Mouse (Mus musculus): Measurements from ENCODE around the gene Trpm3.
"Not testable (repeated sequence)": the region's sequence is repeated elsewhere in the genome, so short reads cannot be mapped to it uniquely, and the experiment has no call there.

The Trpm3 gene

DNA sequence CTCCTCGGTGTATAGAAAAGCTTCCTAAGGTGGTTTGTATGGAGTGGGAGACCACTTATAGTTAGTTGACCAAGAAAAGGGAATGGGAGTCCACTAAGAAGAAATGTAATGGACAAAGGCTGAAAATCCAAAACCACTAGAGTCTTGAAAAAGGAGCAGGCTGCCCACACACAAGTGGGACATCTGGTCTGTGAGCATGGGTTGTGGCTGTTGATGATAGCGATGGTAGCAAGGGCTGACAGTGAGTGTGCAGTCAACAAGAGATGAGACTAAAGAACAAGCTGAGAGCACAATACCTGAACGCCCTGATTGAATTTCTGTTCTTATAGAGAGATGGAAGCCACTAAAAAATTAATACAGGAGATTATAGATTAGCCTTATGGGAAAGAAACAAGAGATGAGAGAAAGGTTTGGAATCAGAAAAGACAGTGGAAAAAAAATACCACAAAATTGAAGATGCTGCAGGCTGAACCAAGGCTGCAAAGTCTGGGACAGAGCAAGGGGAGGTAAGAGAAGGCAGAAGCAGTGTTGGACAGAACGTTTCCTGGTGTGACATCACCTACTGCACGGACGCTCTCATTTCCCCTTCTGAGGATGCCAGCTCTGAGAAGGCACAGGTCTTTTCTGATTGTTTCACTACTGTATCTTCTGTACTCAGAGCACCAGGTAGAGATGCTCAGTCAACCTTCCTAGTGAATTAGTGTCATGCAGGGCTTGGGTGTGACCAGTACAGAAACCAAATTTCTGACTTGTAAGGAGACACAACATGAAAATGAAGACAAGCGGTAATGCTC, 710.1 kb downstream of the Trpm3 start:
- no peak for DNase-seq (ENCODE audit: low spot score)

DNA sequence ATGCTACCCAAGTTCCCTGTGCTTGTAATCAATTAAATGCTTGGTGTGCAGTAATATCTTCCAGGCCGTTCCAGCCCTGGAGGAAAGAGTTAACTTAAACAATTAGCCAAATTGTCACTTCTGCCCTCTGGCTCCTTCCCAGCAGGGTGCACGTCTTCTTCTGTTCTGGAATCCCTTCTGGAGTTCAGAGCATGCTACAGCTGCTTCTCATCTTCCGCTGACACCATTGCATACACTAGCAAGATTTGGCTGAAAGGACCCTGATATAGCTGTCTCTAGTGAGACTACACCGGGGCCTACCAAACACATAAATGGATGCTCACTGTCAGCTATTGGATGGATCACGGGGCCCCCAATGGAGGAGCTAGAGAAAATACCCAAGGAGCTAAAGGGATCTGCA, 712.6 kb downstream of the Trpm3 start:
- not testable (repeated sequence) for DNase-seq (ENCODE audit: low spot score)

DNA sequence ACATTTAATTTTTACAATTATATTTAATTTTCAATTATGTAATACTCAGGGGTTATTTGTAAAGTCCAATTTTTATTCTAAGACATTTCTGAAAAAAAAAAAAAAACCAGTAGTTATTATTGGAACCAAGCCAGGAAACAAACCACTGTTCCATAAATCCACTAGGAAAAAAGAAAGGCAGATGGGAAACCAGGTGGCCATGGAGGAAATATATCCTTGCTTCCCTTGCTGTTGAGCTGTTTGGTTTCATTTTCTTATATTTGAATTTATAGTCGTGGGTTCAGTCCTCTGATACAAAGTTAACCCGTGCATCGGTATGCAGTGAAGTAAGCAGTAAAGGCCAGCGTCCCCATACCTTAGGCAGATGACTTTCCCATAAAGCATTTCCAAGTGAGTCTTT, 720.8 kb downstream of the Trpm3 start:
- DNase-seq (ENCODE audit: low spot score), result no peak

DNA sequence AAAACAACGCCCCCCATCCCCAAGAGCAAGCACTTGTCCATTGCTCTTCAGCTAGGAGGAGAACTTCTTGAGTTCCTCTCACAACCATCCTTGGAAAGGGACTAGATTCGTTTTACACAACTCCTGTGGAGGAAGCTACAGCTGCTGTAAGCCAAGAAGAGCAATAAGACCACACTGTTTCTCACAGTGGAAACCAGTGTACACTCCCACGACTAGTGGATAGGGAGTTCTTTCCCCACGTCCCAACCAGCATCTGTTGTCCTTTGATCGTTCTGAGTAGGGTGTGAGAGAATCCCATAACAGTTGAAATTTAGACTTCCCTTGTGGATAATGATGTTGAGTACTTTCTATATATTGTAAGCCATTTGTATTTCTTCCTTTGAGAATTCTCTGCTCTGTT, 728.6 kb downstream of the Trpm3 start:
- no peak for DNase-seq (ENCODE audit: low spot score)

DNA sequence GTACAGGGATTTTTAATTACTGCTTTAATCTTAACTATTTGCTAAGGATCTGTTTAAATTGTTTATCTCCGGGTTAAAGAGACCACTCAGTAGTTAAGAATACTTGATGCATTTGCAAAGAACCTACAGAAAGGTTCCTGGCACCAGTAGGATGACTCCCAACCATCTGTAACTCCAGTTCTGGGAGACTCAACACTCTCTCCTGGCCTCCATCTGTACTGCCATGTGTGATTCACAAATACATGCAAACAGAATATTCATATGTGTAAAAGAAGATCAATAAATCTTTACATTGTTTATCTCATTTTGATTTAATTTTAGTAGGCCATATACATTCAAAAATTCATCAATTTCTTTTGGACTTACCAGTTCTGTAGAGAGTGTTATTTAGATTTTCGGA, 731.0 kb downstream of the Trpm3 start:
- no peak for DNase-seq (ENCODE audit: low spot score)

DNA sequence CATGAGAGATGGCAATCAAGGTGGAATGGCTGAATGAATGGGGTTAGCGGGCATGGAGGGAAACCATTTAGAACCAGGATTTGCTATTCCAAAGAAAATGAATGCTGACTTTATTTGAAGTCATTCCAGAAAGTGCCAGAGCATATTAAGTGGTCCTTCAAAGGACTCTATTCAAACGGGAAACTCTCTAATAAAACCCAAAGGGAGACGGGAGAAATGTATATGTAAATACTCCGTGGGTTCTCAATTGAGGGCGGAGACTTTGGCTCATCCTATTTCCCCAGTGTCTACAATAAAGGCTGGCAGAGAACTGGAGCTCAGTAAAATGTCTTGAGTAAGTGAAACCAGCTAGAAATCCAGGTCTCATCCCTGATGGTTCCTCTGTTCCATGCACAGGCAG, 733.6 kb downstream of the Trpm3 start:
- no peak for DNase-seq (ENCODE audit: low spot score)

DNA sequence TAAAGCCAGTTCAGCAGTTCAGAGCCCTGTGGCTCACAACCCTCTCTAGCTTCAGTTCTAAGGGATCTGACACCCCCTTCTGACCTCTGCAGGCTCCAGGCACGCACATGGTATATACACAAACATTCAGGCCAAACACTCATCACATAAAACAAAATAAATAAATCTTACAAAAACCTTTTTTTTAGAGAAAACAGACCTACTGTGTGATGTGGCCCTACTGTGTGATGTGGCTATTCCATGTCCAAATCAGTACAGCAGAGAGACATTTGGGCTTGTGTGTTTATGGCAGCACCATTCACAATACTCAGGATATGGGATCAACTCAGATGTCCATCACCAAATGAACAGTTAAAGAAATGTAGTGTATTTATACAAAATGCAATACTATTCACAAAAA, 741.4 kb downstream of the Trpm3 start:
- no peak for DNase-seq (ENCODE audit: low spot score)

DNA sequence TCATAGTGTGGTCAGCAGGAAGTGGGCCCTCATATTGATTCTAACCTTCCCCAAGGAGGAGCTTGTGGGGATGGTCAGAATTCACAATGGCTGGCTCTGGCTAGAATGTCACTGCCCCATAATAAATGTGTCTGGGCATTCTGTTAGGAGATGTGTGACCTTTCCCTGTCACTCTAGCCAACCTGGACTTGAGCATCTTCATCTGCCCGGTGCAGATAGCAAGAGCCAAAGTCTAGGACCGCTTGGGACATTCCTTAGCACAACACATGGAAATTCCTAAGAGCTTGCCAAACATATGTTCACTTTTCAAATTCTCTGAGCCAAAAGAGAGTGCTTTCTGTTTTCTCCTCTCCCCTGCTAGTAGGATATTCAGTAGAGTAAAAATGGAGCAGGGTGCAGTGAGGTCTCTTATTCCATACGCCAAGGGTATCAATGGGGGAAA, 743.8 kb downstream of the Trpm3 start:
- no peak for DNase-seq (ENCODE audit: low spot score)

DNA sequence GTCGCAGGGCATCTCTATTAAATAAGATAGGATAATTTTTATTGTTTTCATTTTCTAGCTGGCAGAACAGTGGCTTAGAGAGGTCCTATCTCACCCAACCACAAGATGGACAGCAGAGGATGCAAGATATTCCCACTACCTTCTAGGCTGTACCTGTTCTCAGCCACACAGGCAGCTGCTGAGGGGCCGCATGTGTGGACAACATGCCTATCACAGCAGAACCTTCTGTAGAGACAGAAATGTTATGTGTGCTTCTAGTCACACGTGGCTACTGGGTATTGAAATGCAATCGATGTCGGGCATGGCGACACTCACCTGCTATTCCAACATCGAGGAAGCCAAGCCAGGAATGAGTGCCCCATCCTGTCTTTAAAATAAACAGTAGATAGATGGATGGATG, 744.3 kb downstream of the Trpm3 start:
- DNase-seq (ENCODE audit: low spot score), result no peak

DNA sequence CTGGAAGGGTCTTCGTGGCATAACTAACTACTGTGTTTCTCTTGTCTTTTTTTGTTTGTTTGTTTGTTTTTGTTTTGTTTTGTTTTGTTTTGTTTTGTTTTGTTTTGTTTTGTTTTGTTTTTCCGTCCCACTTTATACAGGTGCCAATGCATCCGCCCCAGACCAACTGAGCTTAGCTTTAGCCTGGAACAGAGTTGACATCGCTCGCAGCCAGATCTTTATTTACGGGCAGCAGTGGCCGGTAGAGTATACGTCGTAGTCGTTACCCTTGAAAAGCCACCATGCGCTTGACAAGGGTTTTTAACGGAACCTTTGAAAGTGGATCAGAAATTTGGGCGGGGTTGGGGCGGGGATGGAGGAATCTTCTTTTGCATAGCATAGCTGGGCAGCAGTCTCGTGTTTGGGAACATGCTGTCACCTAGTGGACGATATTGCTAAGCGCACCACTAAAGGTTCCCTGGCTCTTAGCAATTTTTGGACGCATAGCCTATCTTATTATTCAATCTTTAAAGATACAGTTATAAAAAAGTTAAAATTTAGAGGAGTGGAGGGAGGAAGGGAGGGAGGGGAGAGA, 745.0 kb downstream of the Trpm3 start:
- peak; percentile 59 for DNase-seq (ENCODE audit: low spot score)

DNA sequence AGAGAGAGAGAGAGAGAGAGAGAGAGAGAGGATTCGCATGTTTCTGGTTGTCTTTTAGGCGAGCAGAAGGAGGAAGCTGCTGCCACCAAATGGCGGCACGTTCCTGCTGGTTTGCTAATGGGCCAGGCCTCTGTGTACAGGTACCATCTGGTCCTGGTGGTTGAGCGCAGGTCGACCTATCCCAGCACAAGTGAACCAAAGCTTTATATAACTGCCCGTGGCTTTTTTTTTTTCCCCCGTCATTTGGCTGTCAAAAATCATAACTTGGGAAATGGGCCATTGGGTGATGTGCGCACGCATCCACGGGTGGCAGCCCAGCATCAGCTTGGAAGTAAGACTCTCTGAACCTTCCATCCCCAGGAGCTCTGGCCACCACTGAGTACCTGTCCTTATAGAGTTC, 745.5 kb downstream of the Trpm3 start:
- DNase-seq (ENCODE audit: low spot score), result no peak

DNA sequence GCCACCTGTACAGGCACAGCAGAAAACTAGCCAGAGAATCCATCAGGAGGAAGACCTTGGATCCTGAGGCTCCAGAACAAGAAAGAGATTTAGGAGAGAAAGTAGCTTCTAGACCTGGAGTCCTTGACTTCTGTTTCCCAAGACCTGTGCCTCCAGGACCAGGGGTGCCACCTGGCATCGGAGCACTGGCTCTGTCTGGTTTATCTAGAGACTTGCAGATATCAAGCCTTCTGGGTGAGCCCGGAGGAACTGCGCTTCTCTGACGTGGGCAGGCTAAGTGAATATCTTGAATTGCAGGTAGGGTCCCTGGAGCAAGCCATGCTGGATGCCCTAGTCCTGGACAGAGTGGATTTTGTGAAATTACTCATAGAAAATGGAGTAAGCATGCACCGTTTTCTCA, 746.2 kb downstream of the Trpm3 start:
- no peak for DNase-seq (ENCODE audit: low spot score)

DNA sequence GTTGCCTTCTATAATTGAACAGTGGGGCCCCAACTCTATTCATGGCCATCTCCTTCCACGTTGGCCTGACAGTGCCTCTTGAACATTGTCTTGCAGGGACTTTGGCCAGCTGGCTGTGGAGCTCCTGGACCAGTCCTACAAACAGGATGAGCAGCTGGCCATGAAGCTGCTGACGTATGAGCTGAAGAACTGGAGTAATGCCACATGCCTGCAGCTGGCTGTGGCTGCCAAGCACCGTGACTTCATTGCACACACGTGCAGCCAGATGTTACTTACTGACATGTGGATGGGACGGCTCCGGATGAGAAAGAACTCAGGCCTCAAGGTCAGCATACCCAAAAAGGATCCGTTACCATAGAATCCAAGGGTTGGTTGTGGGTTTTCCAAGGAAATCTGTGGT, 763.0 kb downstream of the Trpm3 start:
- DNase-seq (ENCODE audit: low spot score), result no peak

DNA sequence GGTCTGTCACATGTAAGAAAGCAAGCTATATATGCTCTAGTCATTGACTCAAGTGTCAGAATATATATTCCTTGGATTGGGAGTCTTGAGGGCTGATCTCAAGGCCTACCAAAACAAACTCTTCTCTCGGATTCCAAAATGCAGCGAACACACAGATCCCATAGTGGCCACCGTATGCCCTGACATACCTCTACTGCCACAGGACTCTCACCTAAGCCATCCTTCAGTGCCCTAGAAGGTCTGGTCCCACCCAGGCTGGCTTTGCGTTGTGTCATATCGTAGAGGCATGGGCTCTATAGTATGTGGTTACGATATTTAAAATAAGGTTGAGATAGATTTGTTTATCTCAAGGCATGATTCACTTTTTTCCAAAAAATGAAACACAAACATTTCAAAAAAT, 763.5 kb downstream of the Trpm3 start:
- DNase-seq (ENCODE audit: low spot score), result no peak

DNA sequence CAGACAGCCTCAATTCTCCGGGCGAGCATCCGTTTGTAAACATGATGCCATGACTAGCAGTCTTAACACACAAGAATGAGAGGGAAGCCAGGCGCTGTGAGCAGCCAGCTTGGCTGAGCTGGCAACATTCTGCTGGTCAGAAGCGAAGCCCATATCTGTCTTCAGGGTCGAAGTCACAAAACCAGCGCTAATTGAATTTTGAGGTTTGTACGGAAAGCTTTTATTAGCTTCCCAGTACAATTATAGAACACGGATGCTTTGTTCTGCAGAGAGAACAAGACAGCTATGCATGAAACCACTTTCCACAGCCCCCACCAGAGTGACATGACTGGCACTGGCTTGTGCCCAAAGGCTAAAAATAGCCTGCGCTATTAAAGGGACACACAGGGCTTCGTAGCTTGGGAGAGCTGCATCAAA, 766.2 kb downstream of the Trpm3 start:
- DNase-seq (ENCODE audit: low spot score), result peak; percentile 61

DNA sequence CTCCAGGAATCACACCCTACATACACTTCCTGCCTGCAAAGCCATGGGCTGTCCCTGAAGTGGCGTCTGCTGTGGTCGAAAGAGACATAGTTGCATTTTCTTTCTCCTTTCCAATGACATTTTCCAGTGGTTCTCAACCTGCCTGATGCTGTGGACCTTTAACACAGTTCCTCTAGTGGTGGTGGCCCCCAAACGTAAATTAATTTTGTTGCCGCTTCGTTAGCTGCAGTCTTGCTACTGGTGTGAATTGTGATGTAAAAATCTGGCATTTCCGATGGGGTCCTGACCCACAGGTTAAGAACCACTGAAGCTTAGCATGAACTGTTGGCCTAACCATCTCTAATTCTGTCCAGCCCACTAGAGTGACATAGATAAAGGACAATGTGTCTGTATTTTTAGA, 771.8 kb downstream of the Trpm3 start:
- no peak for DNase-seq (ENCODE audit: low spot score)

DNA sequence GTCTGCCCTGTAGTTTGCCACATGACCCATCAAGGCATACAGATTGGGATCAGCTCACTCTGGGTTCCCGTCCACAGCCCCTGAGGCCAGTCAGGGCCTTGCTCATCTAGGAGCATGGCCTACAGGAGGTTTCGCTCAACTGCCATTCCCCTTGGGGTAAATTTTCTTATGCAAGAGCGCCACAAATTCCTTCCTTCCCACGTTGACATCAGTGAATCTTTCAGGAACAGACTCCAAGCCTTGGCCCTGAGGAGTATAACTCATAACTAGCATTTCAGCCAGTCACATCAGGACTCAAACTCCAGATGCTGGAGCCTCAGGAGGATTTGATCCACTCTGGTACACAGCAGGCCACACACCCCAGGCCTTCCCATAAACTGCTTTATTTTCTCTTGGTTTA, 774.1 kb downstream of the Trpm3 start:
- no peak for DNase-seq (ENCODE audit: low spot score)

DNA sequence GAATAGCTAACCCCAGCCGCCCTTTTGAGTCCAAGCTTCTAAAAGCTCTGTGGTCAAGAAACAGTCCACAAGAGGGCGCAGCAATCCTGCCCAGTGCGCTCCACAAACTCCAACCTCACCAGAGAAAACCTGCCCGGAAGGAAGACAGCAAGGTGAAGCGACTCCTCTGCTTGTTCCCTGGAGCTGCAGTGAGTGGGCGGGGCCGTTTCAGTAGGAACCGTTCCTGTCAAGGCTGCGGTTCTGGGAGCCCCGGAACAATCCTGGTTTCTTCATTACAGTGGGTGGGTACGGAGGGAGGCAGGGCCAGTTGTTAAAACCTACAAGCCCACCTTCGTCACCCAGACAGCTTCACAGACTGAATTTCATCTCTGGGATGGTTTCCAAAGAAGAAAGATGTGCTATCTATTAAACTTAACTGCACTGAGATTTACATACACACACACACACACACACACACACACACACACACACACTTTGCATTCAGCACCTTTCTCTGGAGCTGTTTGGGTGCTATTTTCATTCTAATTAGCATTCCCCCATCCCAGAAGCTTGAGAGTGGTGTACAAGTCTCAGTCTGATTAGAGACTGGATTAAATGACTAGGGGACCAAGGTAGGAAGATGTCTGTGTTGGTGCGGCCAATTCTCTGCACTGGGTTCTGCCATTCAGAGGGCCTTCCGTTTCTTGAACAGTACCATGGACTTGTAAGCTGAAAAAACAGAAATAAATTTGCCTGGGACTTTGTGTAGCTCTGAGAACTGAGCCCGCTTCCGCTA, 777.2 kb downstream of the Trpm3 start:
- peak; percentile 81 for DNase-seq (ENCODE audit: low spot score)

DNA sequence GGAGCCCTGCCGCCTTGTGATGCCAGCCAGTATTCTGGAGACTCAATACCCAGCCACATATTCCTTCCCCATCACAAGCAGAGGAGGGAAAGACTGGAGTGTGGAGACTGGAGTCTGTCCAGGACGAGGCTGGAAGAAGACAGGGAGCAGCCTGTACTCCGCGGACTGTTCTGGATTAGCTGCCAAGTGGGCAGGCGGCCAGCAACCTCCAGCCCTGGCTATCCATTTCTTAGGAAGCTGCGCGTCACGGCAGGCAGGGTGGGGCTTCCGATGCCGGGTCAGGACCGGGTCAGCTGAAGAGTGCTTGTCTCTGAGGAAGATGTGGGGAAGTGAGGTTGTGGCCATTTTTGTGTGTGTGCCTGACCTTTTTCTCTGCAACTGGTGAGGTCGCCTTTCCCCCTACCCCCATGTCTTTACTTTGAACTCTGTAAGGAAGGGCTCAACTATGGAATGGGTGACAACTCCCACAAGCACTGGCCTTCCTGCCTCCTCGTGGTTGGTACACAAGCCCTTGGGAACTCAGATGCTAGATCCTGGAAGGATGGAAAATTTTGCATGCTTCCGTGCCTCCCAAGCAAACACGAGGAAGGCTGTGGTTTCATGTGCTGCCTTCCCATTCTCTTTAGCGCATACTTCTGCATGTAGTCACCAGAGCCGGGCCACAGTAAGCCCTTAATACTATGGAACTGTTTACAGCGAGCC, 777.9 kb downstream of the Trpm3 start:
- DNase-seq (ENCODE audit: low spot score), result peak; percentile 75

DNA sequence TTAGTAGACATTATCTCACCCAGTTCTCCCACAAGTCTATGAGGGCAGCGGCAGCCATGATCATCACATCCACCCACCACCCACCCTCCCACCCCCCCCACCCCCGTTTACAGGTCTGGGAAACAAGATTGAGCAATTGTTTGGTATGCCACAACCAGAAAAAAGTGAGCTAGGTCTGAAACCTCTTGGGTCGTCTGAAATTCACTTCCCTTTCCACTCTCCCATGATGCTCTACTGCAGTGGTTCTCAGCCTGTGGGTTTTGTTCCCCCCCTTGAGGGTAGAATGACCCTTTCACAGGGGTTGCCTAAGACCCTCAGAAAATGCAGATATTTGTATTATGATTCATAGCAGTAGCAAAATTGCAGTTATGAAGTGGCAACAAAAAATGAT, 778.5 kb downstream of the Trpm3 start:
- DNase-seq (ENCODE audit: low spot score), result no peak

DNA sequence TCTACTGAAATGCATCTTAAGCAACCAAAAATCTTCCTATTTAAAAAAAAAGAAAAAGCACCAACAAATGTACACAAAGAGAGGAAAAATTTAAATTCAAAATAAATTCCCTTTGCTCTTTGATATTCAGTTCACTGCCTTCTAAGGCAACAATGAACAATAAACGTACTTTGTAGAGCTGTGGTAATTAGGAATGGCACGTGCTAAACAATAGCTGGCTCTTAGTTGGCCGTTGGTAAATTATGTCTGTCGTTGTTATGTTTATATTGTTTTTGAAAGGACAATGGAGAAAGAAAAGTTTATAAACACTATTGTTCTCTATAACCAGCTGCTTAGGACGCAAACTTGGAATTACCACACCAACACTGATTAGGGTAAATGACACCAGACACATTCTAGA, 782.1 kb downstream of the Trpm3 start:
- no peak for DNase-seq (ENCODE audit: low spot score)

DNA sequence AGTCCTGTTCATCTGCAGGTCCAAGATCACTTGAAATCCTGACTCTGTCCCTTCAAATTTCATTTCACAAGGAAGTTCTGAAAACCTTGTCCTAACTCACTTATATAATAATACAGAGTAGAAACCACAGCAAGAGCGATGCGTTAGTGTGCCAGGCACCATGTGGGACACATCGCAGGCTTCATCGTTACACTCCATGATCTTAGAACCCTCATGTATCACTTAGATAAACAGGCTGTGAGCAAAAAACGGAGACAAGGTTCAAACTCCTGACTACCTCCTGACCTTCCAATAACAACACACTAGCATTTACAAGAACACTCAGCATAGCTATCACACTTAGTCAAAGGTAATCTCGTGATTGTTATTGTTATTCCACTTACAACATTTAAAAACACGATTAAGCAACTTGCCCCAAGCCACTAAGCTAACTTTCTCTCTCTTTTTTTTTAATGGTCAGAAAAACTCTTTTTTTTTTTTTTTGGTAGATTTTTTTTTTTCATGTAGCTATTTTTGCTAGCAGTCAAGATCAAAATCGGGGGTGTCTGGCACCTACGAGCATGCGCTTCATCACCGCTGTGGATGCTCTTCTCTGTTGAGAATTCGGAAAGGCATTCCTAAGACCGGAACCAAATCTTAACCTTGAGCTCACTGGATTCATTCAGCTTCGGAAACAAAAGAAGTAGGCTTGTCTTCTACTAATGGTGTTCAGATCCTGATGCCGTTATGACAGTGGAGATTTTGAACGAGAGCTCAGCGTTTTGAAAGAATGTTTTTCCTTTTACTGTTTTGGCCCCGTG, 784.2 kb downstream of the Trpm3 start:
- DNase-seq (ENCODE audit: low spot score), result no peak
